25 mouse cellular contexts compared by ENCODE assay signal in the genomic region with DNA sequence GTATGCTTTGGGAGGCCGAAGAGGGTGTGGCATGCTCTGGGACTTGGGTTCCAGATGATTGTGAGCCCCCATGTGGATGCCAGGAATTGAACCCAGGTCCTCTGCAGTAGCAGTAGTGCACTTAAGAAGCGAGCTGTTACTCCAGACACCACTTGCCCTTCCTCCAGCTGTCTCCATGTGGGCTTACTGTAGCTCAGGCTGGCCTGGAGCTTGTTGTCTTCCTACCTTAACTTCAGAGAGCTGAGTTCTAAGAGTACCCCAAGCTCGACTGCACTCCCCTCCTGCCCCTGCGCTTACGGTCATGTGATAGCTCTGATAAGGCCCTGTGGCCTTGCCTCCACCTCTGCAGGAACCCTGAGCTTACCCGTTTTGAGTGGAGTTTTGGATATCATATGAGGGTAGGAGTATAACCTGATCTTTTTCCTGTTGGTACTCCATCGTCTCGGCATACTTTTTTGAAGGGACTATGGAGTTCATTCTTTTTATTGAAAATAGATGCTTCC. TPM values are rescaled to one million over a fixed set of nuclear protein-coding genes. Genes with fewer than 3 reads are reported as not detected.
DNase-seq lines count a peak whose midpoint lies in the region; ATAC-seq and TF ChIP-seq lines count a peak whose summit lies in the region.
"Had no signal": no experiment of that assay in that cellular context is flagged by ENCODE, and none has a peak within 500 bp of the region (broad histone marks: within the 10 kb centered on the region; RNA-seq: fewer than 3 reads in every experiment).

No protein-coding gene starts in this region.

- ATAC-seq in heart, embryonic 12.5 days (ENCODE audit: insufficient number of reproducible peaks, low FRiP score) = no peak
- 0 out of 2 replicates have a peak, but pooled peaks have one; percentile 32 for ATAC-seq in erythroid progenitor cell, adult 5-6 weeks (replicated peaks; ENCODE audit: low FRiP score, poor library complexity, severe bottlenecking)
- ATAC-seq in liver, embryonic 14.5 days (ENCODE audit: insufficient read depth) = no peak
- no peak for ATAC-seq in intestine, embryonic 15.5 days

- 76% methylated on average over 8 of the region's 8 CpGs for WGBS in heart, embryonic 12.5 days
- WGBS in liver, embryonic 14.5 days (ENCODE audit: insufficient replicate concordance) = 30% methylated on average over 8 of the region's 8 CpGs
- 84% methylated on average over 8 of the region's 8 CpGs for WGBS in intestine, embryonic 15.5 days
- WGBS in thymus, adult 2 months = 93% methylated on average over 8 of the region's 8 CpGs

- DNase-seq in heart, adult 11 months = peak; percentile 90
- DNase-seq in liver, embryonic 14.5 days (ENCODE audit: low read depth in 3 of 3, low spot score in 3 of 3) = no peak
- DNase-seq in frontal cortex, postnatal 10 days (ENCODE audit: low spot score in 2 of 2) = no peak
- DNase-seq in thymus, adult 2 months = no peak
- DNase-seq: adrenal gland, postnatal 25 days; cerebellum, adult 8-10 months; cerebellum, postnatal 36 days; embryo, embryonic 11 days; gastrocnemius, postnatal 36 days; heart, postnatal 14 days; kidney, adult 18-20 months; kidney, postnatal 10 days; thymus, adult 18-20 months; thymus, postnatal 4 days had no signal

- H3K36me3 ChIP-seq in heart, embryonic 12.5 days = no peaks in the 10 kb centered on the region
- no peaks in the 10 kb centered on the region for H3K36me3 ChIP-seq in liver, embryonic 14.5 days (replicated peaks; ENCODE audit: control insufficient read depth, insufficient read depth, low read depth)
- no peaks in the 10 kb centered on the region for H3K36me3 ChIP-seq in intestine, embryonic 15.5 days
- no peaks in the 10 kb centered on the region for H3K36me3 ChIP-seq in thymus, adult 2 months (ENCODE audit: control insufficient read depth, insufficient read depth, low read length)
- H3K36me3 ChIP-seq: embryonic facial prominence, embryonic 15.5 days; forebrain, embryonic 12.5 days; heart, embryonic 10.5 days; limb, embryonic 15.5 days had no signal

- peaks cover 53% of the 10 kb centered on the region for H3K4me1 ChIP-seq in heart, embryonic 12.5 days (replicated peaks)
- H3K4me1 ChIP-seq in liver, embryonic 14.5 days (replicated peaks; ENCODE audit: control insufficient read depth in 2 of 2, insufficient read depth in 2 of 2, low read length in 1 of 2) = peaks cover 40 to 50% of the 10 kb centered on the region in 2 experiments
- H3K4me1 ChIP-seq in intestine, embryonic 15.5 days (replicated peaks) = peaks cover 34% of the 10 kb centered on the region
- peaks cover 22% of the 10 kb centered on the region for H3K4me1 ChIP-seq in thymus, adult 2 months (replicated peaks; ENCODE audit: control insufficient read depth, insufficient read depth, low read length)

- TF ChIP-seq EP300 in liver, embryonic 14.5 days (IDR thresholded peaks at IDR 0.05; ENCODE audit: low read depth) = no peak

- no peak overlapping the region for H3K4me3 ChIP-seq in heart, embryonic 12.5 days
- no peak overlapping the region for H3K4me3 ChIP-seq in liver, embryonic 14.5 days (ENCODE audit: insufficient read depth in 1 of 2, low read depth in 2 of 2, low read length in 2 of 2)
- H3K4me3 ChIP-seq in intestine, embryonic 15.5 days (replicated peaks) = no peak overlapping the region
- no peak overlapping the region for H3K4me3 ChIP-seq in thymus, adult 2 months (ENCODE audit: control insufficient read depth, insufficient read depth, low read length)
- H3K4me3 ChIP-seq: embryonic facial prominence, embryonic 15.5 days; forebrain, embryonic 12.5 days; heart, embryonic 10.5 days; layer of hippocampus, adult 2 months; left cerebral cortex, adult 2 months; limb, embryonic 15.5 days had no signal

- no peak for TF ChIP-seq POLR2A in thymus, adult 2 months (IDR thresholded peaks at IDR 0.05; ENCODE audit: control insufficient read depth, extremely low read depth, insufficient read depth, low read length, poor library complexity)

- peak; percentile 3; the same call in 1 of the 2 replicates for TF ChIP-seq CTCF in liver, embryonic 14.5 days (IDR thresholded peaks at IDR 0.05; ENCODE audit: low read depth)
- no peak for TF ChIP-seq CTCF in thymus, adult 2 months (IDR thresholded peaks at IDR 0.05; ENCODE audit: borderline replicate concordance, control insufficient read depth, extremely low read depth, insufficient read depth, low read length, poor library complexity)

- no peaks in the 10 kb centered on the region for H3K27me3 ChIP-seq in heart, embryonic 12.5 days (replicated peaks)
- H3K27me3 ChIP-seq in liver, embryonic 14.5 days (ENCODE audit: control insufficient read depth, insufficient read depth, low read length) = no peaks in the 10 kb centered on the region
- no peaks in the 10 kb centered on the region for H3K27me3 ChIP-seq in intestine, embryonic 15.5 days (replicated peaks)
- no peaks in the 10 kb centered on the region for H3K27me3 ChIP-seq in thymus, adult 2 months (ENCODE audit: control insufficient read depth, insufficient read depth, low read length)
- H3K27me3 ChIP-seq: embryonic facial prominence, embryonic 15.5 days; forebrain, embryonic 12.5 days; limb, embryonic 15.5 days had no signal

- H3K27ac ChIP-seq in heart, embryonic 12.5 days (ENCODE audit: poor library complexity, severe bottlenecking) = no peak overlapping the region
- H3K27ac ChIP-seq in liver, embryonic 14.5 days = no peak overlapping the region; the same call in 1 of the 2 replicates
- no peak overlapping the region for H3K27ac ChIP-seq in intestine, embryonic 15.5 days
- no peak overlapping the region for H3K27ac ChIP-seq in thymus, adult 2 months (ENCODE audit: control insufficient read depth, insufficient read depth, low read length)
- H3K27ac ChIP-seq: forebrain, embryonic 12.5 days; heart, embryonic 10.5 days; layer of hippocampus, adult 2 months; left cerebral cortex, adult 2 months; limb, embryonic 15.5 days; macrophage had no signal

- H3K9ac ChIP-seq in heart, embryonic 12.5 days = no peak overlapping the region
- H3K9ac ChIP-seq in liver, embryonic 14.5 days (replicated peaks) = no peak overlapping the region
- no peak overlapping the region for H3K9ac ChIP-seq in intestine, embryonic 15.5 days
- H3K9ac ChIP-seq: embryonic facial prominence, embryonic 15.5 days; forebrain, embryonic 12.5 days; limb, embryonic 15.5 days had no signal

- H3K4me2 ChIP-seq in heart, embryonic 12.5 days = no peak overlapping the region
- peak overlapping the region; percentile 11 for H3K4me2 ChIP-seq in liver, embryonic 14.5 days (ENCODE audit: low read depth)
- no peak overlapping the region for H3K4me2 ChIP-seq in intestine, embryonic 15.5 days (replicated peaks)
- H3K4me2 ChIP-seq: embryonic facial prominence, embryonic 15.5 days; forebrain, embryonic 12.5 days; limb, embryonic 15.5 days; midbrain, embryonic 11.5 days had no signal

- H3K9me3 ChIP-seq in heart, embryonic 12.5 days (replicated peaks) = no peaks in the 10 kb centered on the region
- H3K9me3 ChIP-seq in liver, embryonic 14.5 days (ENCODE audit: control insufficient read depth, low read length) = no peaks in the 10 kb centered on the region
- no peaks in the 10 kb centered on the region for H3K9me3 ChIP-seq in intestine, embryonic 15.5 days
- H3K9me3 ChIP-seq: embryonic facial prominence, embryonic 15.5 days; forebrain, embryonic 12.5 days; heart, embryonic 10.5 days; limb, embryonic 15.5 days had no signal

RNA-seq across cellular contexts. Expression of a gene that starts 36.8 kb away (rescaled TPM):
- polyA plus RNA-seq in heart, embryonic 12.5 days (2016; fragmentation: Nextera tagmentation; extraction: Ambion mirVana) = 41.8 and 41.9 TPM in 2 replicates
- 42.2 and 63.7 TPM in 2 replicates for total RNA-seq in erythroid progenitor cell, adult 5-6 weeks (2015; ENCODE audit: low replicate concordance)
- total RNA-seq in erythroid progenitor cell, adult 5-6 weeks (2017; ENCODE audit: low replicate concordance) = 53.3 and 72.6 TPM in 2 replicates
- 20.7 and 24.1 TPM in 2 replicates for polyA plus RNA-seq in liver, embryonic 14.5 days (2012; rRNA removed)
- 28.1 and 33.5 TPM in 2 replicates for polyA plus RNA-seq in liver, embryonic 14.5 days (2014; fragmentation: Nextera tagmentation; extraction: Ambion mirVana)
- 43.7 and 44.3 TPM in 2 replicates for polyA plus RNA-seq in intestine, embryonic 15.5 days (2015; fragmentation: Nextera tagmentation; extraction: Ambion mirVana)
- polyA plus RNA-seq in thymus, adult 2 months (2012; rRNA removed) = 12.9 and 13.4 TPM in 2 replicates
